Mouse (Mus musculus): ENCODE measurements at regions not wholly inside any gene's neighbourhood (a gene's known extent, or its start where the extent isn't known, plus 50 kb on each side); places are given as distances from the start of the nearest gene placed in this dataset.

GRCm38 (mm10) chr6:98872334-98872733 is 529.8 kb upstream of the Gm765 start:
- no peak for DNase-seq

DNA sequence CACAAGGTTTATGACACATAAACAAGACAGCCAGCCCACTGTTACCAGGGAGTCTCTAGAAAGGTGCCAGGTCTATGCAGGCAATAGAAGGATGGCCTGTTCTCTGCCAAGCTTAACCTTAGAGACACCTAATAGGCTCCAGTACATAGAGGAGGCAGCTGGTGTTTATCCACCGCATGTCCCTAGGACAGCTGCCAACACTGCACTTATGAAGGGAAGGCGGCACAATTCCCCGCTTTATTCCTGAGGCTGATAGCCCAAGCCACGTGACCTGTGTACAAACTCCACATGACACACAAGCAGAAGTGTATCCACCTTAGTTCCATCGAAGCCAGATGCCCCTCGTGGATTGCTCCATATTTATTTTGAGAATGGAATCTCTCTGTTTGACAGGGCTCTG is 527.2 kb upstream of the Gm765 start:
- DNase-seq = no peak

DNA sequence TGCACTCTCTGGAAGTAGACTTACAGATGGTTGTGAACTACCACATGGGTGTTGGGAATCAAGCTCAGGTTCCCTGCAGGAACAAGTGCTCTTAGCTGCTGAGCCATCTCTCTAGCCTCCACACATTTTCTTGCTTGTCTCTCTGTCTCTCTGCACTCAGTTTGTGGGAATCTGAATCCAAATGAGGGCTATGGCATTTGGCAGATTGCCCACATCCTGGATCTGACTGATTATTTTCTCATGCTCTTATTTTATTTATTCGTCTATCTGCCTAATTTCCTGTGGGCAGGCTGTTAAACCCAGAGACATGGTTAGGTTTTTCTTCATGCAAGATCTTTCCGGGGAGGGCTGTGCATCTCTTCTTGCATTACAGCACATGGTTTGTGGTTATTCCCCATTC is 521.8 kb upstream of the Gm765 start:
- DNase-seq = no peak

GRCm38 (mm10) chr6:98855958-98856357 is 513.4 kb upstream of the Gm765 start:
- no peak for DNase-seq

DNA sequence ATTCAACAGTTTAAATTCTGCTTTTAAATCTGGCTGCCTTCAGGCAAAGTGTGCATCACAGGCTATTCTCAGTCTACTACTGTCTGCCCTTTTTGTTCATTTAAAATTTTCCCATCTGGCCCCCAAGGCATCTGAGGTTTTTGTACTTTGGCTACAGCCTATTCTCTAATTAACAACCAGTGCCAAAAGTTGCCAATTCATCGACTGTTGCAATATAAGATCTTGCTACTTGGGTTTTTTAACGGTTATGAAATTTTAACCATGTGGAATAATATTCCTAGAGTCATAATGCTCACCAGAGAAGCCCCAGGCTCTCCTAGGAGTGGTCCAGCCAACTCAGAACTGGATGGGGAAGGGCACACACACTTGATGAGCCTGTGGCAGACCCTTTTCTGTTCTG is 508.4 kb upstream of the Gm765 start:
- DNase-seq = no peak

DNA sequence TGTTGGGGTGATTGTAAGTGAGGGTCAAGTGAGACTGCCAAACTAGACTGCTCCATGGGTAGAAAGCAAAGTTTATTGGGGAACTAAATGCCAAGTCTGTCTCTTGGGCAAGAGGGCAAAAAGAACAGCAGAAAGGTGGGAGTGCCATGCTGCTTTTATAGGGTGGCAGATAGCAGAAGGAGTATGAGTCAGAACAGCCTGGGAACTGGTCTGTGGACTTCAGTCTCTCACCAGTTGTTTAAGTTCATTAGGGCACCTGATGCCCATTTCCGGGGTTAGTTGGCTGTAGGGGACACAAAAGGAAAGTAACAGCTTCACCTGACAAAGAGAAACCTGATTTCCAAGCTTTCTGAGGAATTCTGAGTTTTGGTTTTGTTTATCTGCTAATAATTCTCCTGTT is 506.3 kb upstream of the Gm765 start:
- DNase-seq = no peak

DNA sequence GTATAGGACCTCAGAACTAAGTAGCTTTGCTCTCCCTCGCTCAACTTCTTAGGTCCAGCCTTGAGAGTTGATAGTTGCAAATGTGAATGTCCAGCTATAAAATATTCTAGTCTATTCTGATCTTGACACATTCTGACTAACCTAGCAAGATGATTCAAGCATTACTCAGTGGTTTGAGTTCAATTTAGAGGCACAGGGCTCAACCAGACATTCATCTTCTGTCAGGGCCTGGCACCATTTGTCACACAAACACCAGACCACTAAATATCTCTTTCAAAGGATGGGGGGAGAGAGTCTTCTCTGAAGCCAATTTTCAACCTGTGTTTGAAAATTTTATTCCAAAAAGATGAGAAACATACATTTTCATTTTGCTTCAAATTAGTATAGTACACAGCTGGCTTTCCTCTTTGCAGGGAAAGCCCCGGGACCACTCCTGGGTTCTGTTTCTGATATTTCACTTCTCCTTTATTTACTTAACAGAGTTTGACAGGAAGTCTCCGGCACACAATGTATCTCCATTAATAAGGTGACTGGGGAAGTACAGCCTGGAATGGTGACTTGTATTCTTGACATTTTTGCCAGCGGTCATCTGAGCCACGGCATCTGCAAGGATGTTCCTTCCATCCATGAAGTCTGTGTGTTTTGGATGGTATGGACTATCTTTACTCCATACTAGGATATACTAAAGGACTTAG is 503.6 kb upstream of the Gm765 start:
- no peak for DNase-seq

- peak; percentile 9 for DNase-seq
Measured at GRCm38 (mm10) chr6:98843598-98843997, 501.0 kb upstream of the Gm765 start.

GRCm38 (mm10) chr6:98842924-98843323 is 500.4 kb upstream of the Gm765 start:
- no peak for DNase-seq

GRCm38 (mm10) chr6:98833922-98834321 is 491.4 kb upstream of the Gm765 start:
- no peak for DNase-seq

DNA sequence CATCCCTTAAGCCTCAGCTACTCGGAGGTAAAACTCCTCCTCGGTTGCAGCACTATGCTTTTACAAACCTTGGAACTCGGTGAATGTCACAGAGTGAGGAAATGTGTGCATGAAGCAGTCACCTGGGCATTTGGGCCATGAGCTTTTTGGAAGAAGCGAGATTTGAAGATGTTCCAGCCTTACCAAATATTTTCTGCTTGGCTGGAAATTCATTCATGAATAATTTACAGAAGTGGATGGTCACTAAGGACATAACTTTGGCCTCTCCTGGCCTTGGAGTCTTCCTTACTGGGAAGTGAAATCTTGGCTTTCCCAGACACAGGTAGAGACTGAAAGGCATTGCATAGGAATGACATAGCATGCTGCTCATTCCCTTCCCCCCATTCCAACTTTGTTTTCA is 487.6 kb upstream of the Gm765 start:
- no peak for DNase-seq

DNA sequence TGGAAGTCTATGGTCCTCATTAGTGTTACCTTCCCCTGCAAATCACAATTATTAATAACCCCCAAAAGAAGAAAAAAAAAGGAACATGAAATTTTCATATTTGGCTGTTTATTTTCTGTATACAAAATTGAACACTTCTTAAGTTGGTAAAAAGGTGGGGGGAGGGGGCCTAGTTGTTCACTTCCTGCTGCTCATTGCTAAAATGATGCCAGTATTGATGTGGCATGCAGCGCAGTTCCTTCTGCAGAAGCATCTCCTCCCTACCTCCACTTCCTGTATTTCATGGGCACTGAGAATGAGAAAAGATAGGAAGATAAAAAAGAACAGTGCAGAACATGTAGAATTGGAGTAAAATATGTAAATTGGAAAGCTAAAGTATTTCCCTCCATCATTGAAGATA is 465.5 kb upstream of the Gm765 start:
- DNase-seq = no peak

- no peak for DNase-seq
Measured at GRCm38 (mm10) chr6:98803384-98803949, 460.9 kb upstream of the Gm765 start.

GRCm38 (mm10) chr6:98801061-98801460 is 458.5 kb upstream of the Gm765 start:
- DNase-seq = no peak

- no peak for DNase-seq
Measured at GRCm38 (mm10) chr6:98800040-98800439, 457.5 kb upstream of the Gm765 start.

DNA sequence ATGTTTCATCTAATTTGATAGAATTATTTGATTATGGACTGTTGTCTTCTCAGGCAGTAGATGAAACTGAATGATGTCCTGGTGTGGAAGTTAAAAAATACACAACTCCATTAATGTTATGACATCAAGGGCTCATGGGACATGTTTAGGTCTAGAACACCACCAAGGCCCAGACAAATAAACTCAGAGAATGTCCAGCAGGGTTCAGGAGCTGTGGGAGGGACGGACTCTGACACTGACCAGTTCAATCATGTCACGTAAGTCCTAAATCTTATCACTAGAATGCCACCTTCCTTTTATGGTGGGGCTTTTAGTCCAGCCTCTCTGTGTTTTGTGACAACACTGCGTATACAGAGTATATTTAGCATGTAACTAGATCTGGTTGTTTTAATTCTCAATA is 455.2 kb upstream of the Gm765 start:
- no peak for DNase-seq

GRCm38 (mm10) chr6:98797373-98797772 is 454.8 kb upstream of the Gm765 start:
- DNase-seq = no peak

- DNase-seq = no peak
Measured at GRCm38 (mm10) chr6:98796666-98797065, 454.1 kb upstream of the Gm765 start.

DNA sequence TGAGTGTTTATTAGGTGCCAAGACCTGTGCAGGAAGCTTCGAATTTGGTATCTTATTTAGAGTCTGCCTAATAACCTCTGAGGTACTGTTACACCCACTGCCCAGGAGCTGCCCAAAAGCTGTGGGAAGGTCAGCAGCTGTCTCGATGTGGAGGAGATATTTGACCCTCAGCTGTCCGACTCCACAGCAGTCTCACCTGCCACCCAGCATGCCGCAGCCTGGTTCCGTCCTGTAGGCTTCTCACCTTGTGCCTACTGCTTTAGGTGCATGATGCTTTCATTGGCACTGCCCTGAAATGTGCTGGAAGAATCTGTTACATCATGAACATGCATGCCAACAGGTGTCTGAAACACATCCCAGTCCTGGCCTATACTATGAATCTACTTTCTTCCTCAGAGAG is 444.9 kb upstream of the Gm765 start:
- DNase-seq = no peak

GRCm38 (mm10) chr6:98782074-98782473 is 439.5 kb upstream of the Gm765 start:
- no peak for DNase-seq

- DNase-seq = no peak
Measured at GRCm38 (mm10) chr6:98775780-98776179, 433.2 kb upstream of the Gm765 start.

- DNase-seq = no peak
Measured at GRCm38 (mm10) chr6:98769999-98770398, 427.4 kb upstream of the Gm765 start.

GRCm38 (mm10) chr6:98769322-98769721 is 426.8 kb upstream of the Gm765 start:
- DNase-seq = no peak

GRCm38 (mm10) chr6:98767858-98768336 is 425.3 kb upstream of the Gm765 start:
- DNase-seq = no peak

GRCm38 (mm10) chr6:98754487-98754886 is 411.9 kb upstream of the Gm765 start:
- DNase-seq = no peak
